Mouse (Mus musculus) cortical plate, adult 2 months (tissue): ENCODE data around the gene Ryr3.

Source experiments
- CTCF ChIP-seq: fragments of 200-500 bp; IDR thresholded peaks from 2 replicates; pipeline ENCODE4 v1.5.1; 2011; ENCODE audit warnings: mild to moderate bottlenecking, control low read depth, low read length; ENCODE audit not compliant: insufficient read depth; ENCODE audit errors: extremely low read depth
- POLR2A ChIP-seq: fragments of 200-500 bp; IDR thresholded peaks from 2 replicates; pipeline ENCODE4 v1.6.1; 2011; ENCODE audit warnings: mild to moderate bottlenecking, low read length, control low read depth; ENCODE audit not compliant: insufficient read depth; ENCODE audit errors: extremely low read depth

DNA sequence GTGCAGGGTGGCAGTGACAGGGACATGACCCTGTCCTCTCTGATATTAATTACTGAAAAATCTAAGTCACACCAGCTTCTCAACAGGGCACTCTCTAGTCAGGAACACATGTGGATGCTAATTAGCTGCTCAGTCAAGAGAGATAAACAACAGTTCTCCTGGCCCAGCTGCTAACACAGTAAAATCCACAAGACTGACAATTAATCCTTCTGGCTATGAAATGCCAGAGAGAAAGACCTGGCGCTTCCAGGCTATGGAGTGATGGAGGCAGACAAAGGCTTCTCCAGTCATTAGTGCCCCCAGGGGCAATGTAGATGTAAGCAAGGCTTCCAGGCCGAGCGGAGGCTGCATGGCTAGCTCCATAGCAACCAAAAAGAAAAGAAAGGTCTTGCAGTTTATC lies 496.2 kb downstream of the Ryr3 start:
- TF ChIP-seq CTCF: no peak
- TF ChIP-seq POLR2A: no peak
